Mouse (Mus musculus) neural tube, embryonic 13.5 days (tissue): ENCODE results near the gene Shc2. TPM values are rescaled to one million over a fixed set of nuclear protein-coding genes. Genes with fewer than 3 reads are reported as not detected.

Experiments used
- ATAC-seq: fragments of 200-750 bp; cut with Nextera tagmentation; 2 replicates; pipeline ENCODE4 v1.8.0; 2017; ENCODE audit warnings: low read depth, mild to moderate bottlenecking, moderate TSS enrichment, moderate library complexity
- H3K27ac ChIP-seq: fragments of 300-500 bp; sonication (generic); replicated peaks from 2 replicates; pipeline ENCODE4 v1.5.1; 2015; ENCODE audit warnings: moderate library complexity, mild to moderate bottlenecking, inconsistent platforms
- H3K27me3 ChIP-seq: fragments of 300-500 bp; sonication (generic); 2 replicates; pipeline ENCODE4 v1.6.1; 2015; ENCODE audit warnings: mild to moderate bottlenecking, inconsistent platforms
- H3K36me3 ChIP-seq: fragments of 300-500 bp; sonication (generic); 2 replicates; pipeline ENCODE4 v1.6.1; 2015; ENCODE audit warnings: mild to moderate bottlenecking, inconsistent platforms
- H3K4me1 ChIP-seq: fragments of 300-500 bp; sonication (generic); replicated peaks from 2 replicates; pipeline ENCODE4 v1.6.1; 2015; ENCODE audit warnings: inconsistent platforms
- H3K4me2 ChIP-seq: fragments of 300-500 bp; sonication (generic); 2 replicates; pipeline ENCODE4 v1.6.1; 2015; ENCODE audit warnings: inconsistent platforms, mild to moderate bottlenecking, moderate library complexity
- H3K4me3 ChIP-seq: fragments of 300-500 bp; sonication (generic); 2 replicates; pipeline ENCODE4 v1.5.1; 2015; ENCODE audit warnings: mild to moderate bottlenecking, inconsistent platforms
- H3K9ac ChIP-seq: fragments of 300-500 bp; sonication (generic); 2 replicates; pipeline ENCODE4 v1.6.1; 2015; ENCODE audit warnings: moderate library complexity, mild to moderate bottlenecking, inconsistent platforms
- H3K9me3 ChIP-seq: fragments of 300-500 bp; sonication (generic); 2 replicates; pipeline ENCODE4 v1.6.1; 2016; ENCODE audit warnings: inconsistent platforms
- WGBS: fragments of 180-500 bp; shearing (Covaris S2); methylation state at CpG from one replicate; pipeline ENCODE4 v1.1.7; 2015; 5-methylcytosine and 5-hydroxymethylcytosine counted together
- polyA plus RNA-seq: library from polyadenylated mRNA; unstranded; fragments of >200 nt; fragmentation: Nextera tagmentation; extraction: Ambion mirVana; gene quantifications from 2 replicates; pipeline ENCODE4 v1.2.1, GENCODE M21; 2015

Shc2 gene
- polyA plus RNA-seq, 1 experiment from 2014 or later: 39.0 TPM

GRCm38 (mm10) chr10:79628377-79628776 lies 9.3 kb downstream of the Shc2 start:
- no peak for ATAC-seq
- Histone ChIP-seq H3K27me3 (no peaks in the 10 kb centered on the region), H3K4me1 (no peaks in the 10 kb centered on the region), H3K4me3 (no peak overlapping the region), H3K9me3 (no peaks in the 10 kb centered on the region), H3K36me3 (peaks cover 12% of the 10 kb centered on the region; the same call in 1 of the 2 replicates), H3K9ac (no peak overlapping the region), H3K27ac (no peak overlapping the region), H3K4me2 (no peak overlapping the region)
- 88% methylated on average over 5 of the region's 5 CpGs for WGBS

- H3K27ac ChIP-seq: no peak overlapping the region
- H3K4me1 ChIP-seq: no peaks in the 10 kb centered on the region
- peaks cover 14% of the 10 kb centered on the region for H3K36me3 ChIP-seq
- H3K27me3 ChIP-seq: no peaks in the 10 kb centered on the region
- no peak overlapping the region for H3K9ac ChIP-seq
- 81% methylated on average over 10 of the region's 10 CpGs for WGBS
- ATAC-seq: no peak
- H3K4me3 ChIP-seq: no peak overlapping the region
- H3K4me2 ChIP-seq: no peak overlapping the region
- no peaks in the 10 kb centered on the region for H3K9me3 ChIP-seq
These were observed 11.6 kb downstream of the Shc2 start for GRCm38 (mm10) chr10:79626156-79626555.

- Histone ChIP-seq H3K27ac (no peak overlapping the region), H3K4me3 (no peak overlapping the region), H3K4me2 (no peak overlapping the region), H3K9me3 (no peaks in the 10 kb centered on the region), H3K9ac (no peak overlapping the region), H3K4me1 (no peaks in the 10 kb centered on the region), H3K36me3 (peaks cover 21% of the 10 kb centered on the region), H3K27me3 (no peaks in the 10 kb centered on the region)
- 81% methylated on average over 9 of the region's 9 CpGs for WGBS
- no peak for ATAC-seq
These were observed 12.3 kb downstream of the Shc2 start for GRCm38 (mm10) chr10:79625398-79625797.

GRCm38 (mm10) chr10:79623950-79624349 lies 13.8 kb downstream of the Shc2 start:
- Histone ChIP-seq H3K4me1 (no peaks in the 10 kb centered on the region), H3K9me3 (no peaks in the 10 kb centered on the region), H3K27ac (no peak overlapping the region), H3K9ac (no peak overlapping the region), H3K27me3 (no peaks in the 10 kb centered on the region), H3K4me3 (no peak overlapping the region), H3K36me3 (peaks cover 32% of the 10 kb centered on the region), H3K4me2 (no peak overlapping the region)
- WGBS: 61% methylated on average over 12 of the region's 12 CpGs
- ATAC-seq: no peak

- ATAC-seq: no peak
- H3K9me3 ChIP-seq: no peaks in the 10 kb centered on the region
- H3K4me3 ChIP-seq: no peak overlapping the region
- WGBS: 86% methylated on average over 5 of the region's 5 CpGs
- H3K27ac ChIP-seq: no peak overlapping the region
- H3K4me2 ChIP-seq: no peak overlapping the region
- peaks cover 24% of the 10 kb centered on the region for H3K27me3 ChIP-seq
- no peak overlapping the region for H3K9ac ChIP-seq
- peaks cover 25% of the 10 kb centered on the region; the same call in 1 of the 2 replicates for H3K36me3 ChIP-seq
- peaks cover 25% of the 10 kb centered on the region for H3K4me1 ChIP-seq
These were observed 21.3 kb downstream of the Shc2 start for GRCm38 (mm10) chr10:79616376-79616775.

- no peak overlapping the region for H3K4me2 ChIP-seq
- H3K9ac ChIP-seq: no peak overlapping the region
- no peaks in the 10 kb centered on the region for H3K9me3 ChIP-seq
- H3K4me3 ChIP-seq: no peak overlapping the region
- H3K4me1 ChIP-seq: peaks cover 25% of the 10 kb centered on the region
- WGBS: 13% methylated on average over 8 of the region's 8 CpGs
- H3K27me3 ChIP-seq: peaks cover 29% of the 10 kb centered on the region
- ATAC-seq: no peak
- no peak overlapping the region for H3K27ac ChIP-seq
- peaks cover 21% of the 10 kb centered on the region; the same call in 1 of the 2 replicates for H3K36me3 ChIP-seq
These were observed 21.9 kb downstream of the Shc2 start for GRCm38 (mm10) chr10:79615860-79616259.

- H3K4me1 ChIP-seq: peaks cover 25% of the 10 kb centered on the region
- WGBS: 63% methylated on average over 1 of the region's 1 CpGs
- peak overlapping the region; percentile 93 for H3K4me2 ChIP-seq
- H3K9ac ChIP-seq: no peak overlapping the region
- peak overlapping the region; percentile 58 for H3K4me3 ChIP-seq
- ATAC-seq: no peak; the same call in 1 of the 2 replicates
- H3K27me3 ChIP-seq: peaks cover 33% of the 10 kb centered on the region
- H3K27ac ChIP-seq: no peak overlapping the region
- H3K9me3 ChIP-seq: no peaks in the 10 kb centered on the region
- peaks cover 8% of the 10 kb centered on the region; the same call in 1 of the 2 replicates for H3K36me3 ChIP-seq
These were observed 23.4 kb downstream of the Shc2 start for GRCm38 (mm10) chr10:79614305-79614643.

- 1% methylated on average over 58 of the region's 60 CpGs for WGBS
- Histone ChIP-seq H3K4me3 (peak within 1 kb of the TSS; percentile 58), H3K27me3 (peaks cover 33% of the 10 kb centered on the region), H3K27ac (no peak within 1 kb of the TSS), H3K9me3 (no peaks in the 10 kb centered on the region), H3K9ac (peak within 1 kb of the TSS; percentile 75), H3K4me2 (peak within 1 kb of the TSS; percentile 93), H3K36me3 (peaks cover 4% of the 10 kb centered on the region; the same call in 1 of the 2 replicates), H3K4me1 (peaks cover 25% of the 10 kb centered on the region)
- peak; percentile 91 for ATAC-seq
These were observed 24.0 kb downstream of the Shc2 start, which contains the start of gene C2cd4c for GRCm38 (mm10) chr10:79613578-79614304. Gene C2cd4c, minus strand, starts transcription at chr10:79614025.

GRCm38 (mm10) chr10:79612192-79613135 lies 25.3 kb downstream of the Shc2 start:
- Histone ChIP-seq H3K4me3 (peak overlapping the region; percentile 58), H3K27ac (no peak overlapping the region), H3K9me3 (no peaks in the 10 kb centered on the region), H3K27me3 (peaks cover 33% of the 10 kb centered on the region), H3K36me3 (no peaks in the 10 kb centered on the region), H3K4me1 (peaks cover 25% of the 10 kb centered on the region), H3K9ac (peak overlapping the region; percentile 57), H3K4me2 (peak overlapping the region; percentile 93)
- ATAC-seq: peak; percentile 25; the same call in 1 of the 2 replicates
- WGBS: 10% methylated on average over 51 of the region's 51 CpGs

GRCm38 (mm10) chr10:79611296-79611695 lies 26.4 kb downstream of the Shc2 start:
- H3K4me2 ChIP-seq: no peak overlapping the region
- WGBS: 27% methylated on average over 5 of the region's 5 CpGs

GRCm38 (mm10) chr10:79609276-79609675 lies 28.4 kb downstream of the Shc2 start:
- Histone ChIP-seq H3K4me1 (peaks cover 25% of the 10 kb centered on the region), H3K4me2 (no peak overlapping the region), H3K36me3 (no peaks in the 10 kb centered on the region), H3K27ac (no peak overlapping the region), H3K4me3 (no peak overlapping the region), H3K9me3 (no peaks in the 10 kb centered on the region), H3K9ac (no peak overlapping the region), H3K27me3 (peaks cover 33% of the 10 kb centered on the region)
- WGBS: 87% methylated on average over 3 of the region's 3 CpGs
- ATAC-seq: no peak

More at GRCm38 (mm10) chr10:79611296-79611695, 26.4 kb downstream of the Shc2 start:
- no peak for ATAC-seq
- Histone ChIP-seq H3K9me3 (no peaks in the 10 kb centered on the region), H3K36me3 (no peaks in the 10 kb centered on the region), H3K9ac (no peak overlapping the region), H3K27ac (no peak overlapping the region), H3K4me1 (peaks cover 25% of the 10 kb centered on the region), H3K4me3 (no peak overlapping the region), H3K27me3 (peaks cover 33% of the 10 kb centered on the region)

- 43% methylated on average over 2 of the region's 2 CpGs for WGBS
- Histone ChIP-seq H3K27me3 (peaks cover 24% of the 10 kb centered on the region), H3K4me1 (peaks cover 13% of the 10 kb centered on the region), H3K9me3 (no peaks in the 10 kb centered on the region), H3K4me3 (no peak overlapping the region), H3K27ac (no peak overlapping the region), H3K9ac (no peak overlapping the region), H3K36me3 (no peaks in the 10 kb centered on the region), H3K4me2 (no peak overlapping the region)
- ATAC-seq: no peak
These were observed 29.8 kb downstream of the Shc2 start for GRCm38 (mm10) chr10:79607892-79608291.
